In genomic region chr16:38092598-38092997, GRCm38 (mm10) we compare ENCODE assay signal across 8 mouse cellular contexts. TPM values are rescaled to one million over a fixed set of nuclear protein-coding genes. Genes with fewer than 3 reads are reported as not detected.
DNase-seq lines count a peak whose midpoint lies in the region; ATAC-seq and TF ChIP-seq lines count a peak whose summit lies in the region.

No protein-coding gene starts in this region.

- H3K27ac ChIP-seq in kidney, adult 2 months (ENCODE audit: insufficient read depth, low read depth, low read length) = peak overlapping the region; percentile 4; the same call in 1 of the 2 replicates
- peak overlapping the region; percentile 65 for H3K27ac ChIP-seq in embryonic facial prominence, embryonic 10.5 days (replicated peaks)
- H3K27ac ChIP-seq in midbrain, embryonic 14.5 days (replicated peaks; ENCODE audit: low read depth, low read length) = peak overlapping the region; percentile 37; the same call in 1 of the 2 replicates

- 4% methylated on average over 4 of the region's 4 CpGs for WGBS in kidney, adult 2 months
- WGBS in embryonic facial prominence, embryonic 10.5 days = 13% methylated on average over 4 of the region's 4 CpGs
- 0% methylated on average over 4 of the region's 4 CpGs for WGBS in midbrain, embryonic 14.5 days

- H3K36me3 ChIP-seq in kidney, adult 2 months (ENCODE audit: control insufficient read depth, insufficient read depth, low read length) = no peaks in the 10 kb centered on the region
- H3K36me3 ChIP-seq in embryonic facial prominence, embryonic 10.5 days (replicated peaks) = peaks cover 17% of the 10 kb centered on the region
- H3K36me3 ChIP-seq in midbrain, embryonic 14.5 days (ENCODE audit: control insufficient read depth, insufficient read depth, low read length) = no peaks in the 10 kb centered on the region

- no peaks in the 10 kb centered on the region for H3K27me3 ChIP-seq in kidney, adult 2 months (replicated peaks; ENCODE audit: control insufficient read depth, insufficient read depth, low read length)
- no peaks in the 10 kb centered on the region for H3K27me3 ChIP-seq in embryonic facial prominence, embryonic 10.5 days (replicated peaks; ENCODE audit: low read depth, poor library complexity, severe bottlenecking)
- H3K27me3 ChIP-seq in midbrain, embryonic 14.5 days (ENCODE audit: control insufficient read depth, insufficient read depth, low read length) = no peaks in the 10 kb centered on the region

- no peaks in the 10 kb centered on the region for H3K9me3 ChIP-seq in embryonic facial prominence, embryonic 10.5 days
- no peaks in the 10 kb centered on the region for H3K9me3 ChIP-seq in midbrain, embryonic 14.5 days (ENCODE audit: control insufficient read depth, low read length)

- H3K9ac ChIP-seq in midbrain, embryonic 14.5 days (replicated peaks; ENCODE audit: low read length) = peak overlapping the region; percentile 65

- H3K4me1 ChIP-seq in kidney, adult 2 months (ENCODE audit: control insufficient read depth, insufficient read depth, low read length) = peaks cover 13% of the 10 kb centered on the region; the same call in 1 of the 2 replicates
- peaks cover 33% of the 10 kb centered on the region for H3K4me1 ChIP-seq in embryonic facial prominence, embryonic 10.5 days
- H3K4me1 ChIP-seq in midbrain, embryonic 14.5 days (ENCODE audit: control insufficient read depth, insufficient read depth, low read length) = peaks cover 43% of the 10 kb centered on the region

- ATAC-seq in midbrain, embryonic 14.5 days (ENCODE audit: low FRiP score, low TSS enrichment) = no peak
- ATAC-seq in megakaryocyte-erythroid progenitor cell, adult 5-6 weeks (replicated peaks; ENCODE audit: low FRiP score, low TSS enrichment, poor library complexity, severe bottlenecking) = no peak

- DNase-seq in kidney, adult 2 months = peak; percentile 29
- DNase-seq in kidney, adult 9 months = no peak
- DNase-seq in embryonic facial prominence, embryonic 10.5 days (ENCODE audit: low spot score) = peak; percentile 30
- peak; percentile 25 for DNase-seq in induced T-regulatory cell, adult 2 months (ENCODE audit: low read depth)
- DNase-seq in midbrain, embryonic 14.5 days = peak; percentile 54
- DNase-seq in ovary, postnatal 14 days (ENCODE audit: low spot score) = no peak
- DNase-seq in adrenal gland, postnatal 36 days = no peak

- peak overlapping the region; percentile 93 for H3K4me2 ChIP-seq in midbrain, embryonic 14.5 days (ENCODE audit: low read length)

- peak overlapping the region; percentile 35 for H3K4me3 ChIP-seq in kidney, adult 2 months (ENCODE audit: insufficient read depth, low read depth, low read length)
- H3K4me3 ChIP-seq in embryonic facial prominence, embryonic 10.5 days = peak overlapping the region; percentile 96
- H3K4me3 ChIP-seq in midbrain, embryonic 14.5 days (replicated peaks; ENCODE audit: low read depth, low read length) = peak overlapping the region; percentile 95

- no peak for TF ChIP-seq CTCF in kidney, adult 2 months (conservative IDR thresholded peaks at IDR 0.05; ENCODE audit: insufficient read depth, insufficient read length, low read depth, low read length)

- TF ChIP-seq POLR2A in kidney, adult 2 months (IDR thresholded peaks at IDR 0.05; ENCODE audit: low read depth, low read length) = no peak

RNA-seq across cellular contexts. Expression of gene Gsk3b, which starts 3.8 kb away (rescaled TPM):
- 10.1 and 12.0 TPM in 2 replicates for polyA plus RNA-seq in kidney, adult 2 months (2012; rRNA removed)
- polyA plus RNA-seq in embryonic facial prominence, embryonic 10.5 days (2016; fragmentation: Nextera tagmentation; extraction: Ambion mirVana) = 69.3 and 69.5 TPM in 2 replicates
- polyA plus RNA-seq in midbrain, embryonic 14.5 days (2014; fragmentation: Nextera tagmentation; extraction: Ambion mirVana) = 197 and 216 TPM in 2 replicates
- total RNA-seq in adrenal gland, postnatal 36 days (2021) = 10 to 100 TPM; 59.0 to 70.0 TPM
- total RNA-seq in megakaryocyte-erythroid progenitor cell, adult 5-6 weeks (2014; fragmentation: Nextera tagmentation) = 34.1 and 54.9 TPM in 2 replicates
- 31.8 and 44.1 TPM in 2 replicates for total RNA-seq in megakaryocyte-erythroid progenitor cell, adult 5-6 weeks (2017)

Comparison
In these comparisons a context has a peak if more than half of its experiments do, and no peak if none do; other contexts are left out.
1. DNase-seq: peak in kidney, adult 2 months (single experiment), embryonic facial prominence, embryonic 10.5 days (single experiment), induced T-regulatory cell, adult 2 months (single experiment) and midbrain, embryonic 14.5 days (single experiment); none in kidney, adult 9 months (single experiment), ovary, postnatal 14 days (single experiment) and adrenal gland, postnatal 36 days (0 of 2).
2. H3K27ac ChIP-seq: peak in every context shown above with its lines; median percentile 65 in embryonic facial prominence, embryonic 10.5 days; 37 in midbrain, embryonic 14.5 days; 4 in kidney, adult 2 months.
3. H3K4me3 ChIP-seq: peak in every context shown above with its lines; median percentile 96 in embryonic facial prominence, embryonic 10.5 days; 95 in midbrain, embryonic 14.5 days; 35 in kidney, adult 2 months.